Mouse (Mus musculus) E14TG2a.4 (cell line): Measurements from ENCODE around the gene Stard8.

ENCODE experiments used
- CTCF ChIP-seq: conservative IDR thresholded peaks from 2 replicates; pipeline ENCODE4 v1.5.1; 2014; ENCODE audit warnings: low read length
- NANOG ChIP-seq: IDR thresholded peaks from 2 replicates; pipeline ENCODE4 v1.6.1; 2014; ENCODE audit warnings: borderline replicate concordance, low read length, mixed read lengths
- POU5F1 ChIP-seq: IDR thresholded peaks from 2 replicates; pipeline ENCODE4 v1.6.1; 2014; ENCODE audit warnings: low read length, borderline replicate concordance

GRCm38 (mm10) chrX:98964513-98964912 is 38.5 kb upstream of the Stard8 start:
- no peak for TF ChIP-seq CTCF
- no peak for TF ChIP-seq POU5F1
- TF ChIP-seq NANOG = no peak
